ENCODE assay signal across 29 mouse cellular contexts in the genomic region with DNA sequence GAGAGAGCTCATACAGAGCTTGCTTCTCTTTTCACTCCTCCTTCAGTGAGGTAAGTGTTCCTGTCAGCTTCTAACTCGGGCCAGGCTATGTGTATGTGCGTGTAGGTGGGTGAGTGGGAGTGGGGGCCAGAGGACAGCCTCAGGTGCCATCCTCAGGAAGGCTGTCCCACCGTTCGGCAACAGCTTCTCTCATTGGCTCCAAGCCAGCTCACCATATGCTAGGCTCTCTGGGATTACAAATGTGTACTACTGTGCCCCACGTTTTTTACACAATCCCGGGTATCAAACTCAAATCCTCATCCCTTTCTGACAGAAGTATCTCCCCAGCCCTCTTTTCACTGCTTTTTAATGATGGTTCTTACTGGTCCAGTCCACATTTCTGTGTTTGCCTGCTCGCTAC. TPM values are rescaled to one million over a fixed set of nuclear protein-coding genes. Genes with fewer than 3 reads are reported as not detected.
DNase-seq lines count a peak whose midpoint lies in the region; ATAC-seq and TF ChIP-seq lines count a peak whose summit lies in the region.
"Had no signal": no experiment of that assay in that cellular context is flagged by ENCODE, and none has a peak within 500 bp of the region (broad histone marks: within the 10 kb centered on the region; RNA-seq: fewer than 3 reads in every experiment).

No protein-coding gene starts in this region.

- no peak overlapping the region for H3K4me2 ChIP-seq in hindbrain, postnatal 0 days (ENCODE audit: low read depth, low read length)
- H3K4me2 ChIP-seq in hindbrain, embryonic 14.5 days (replicated peaks) = no peak overlapping the region
- no peak overlapping the region for H3K4me2 ChIP-seq in intestine, embryonic 16.5 days (ENCODE audit: low read depth, low read length)
- H3K4me2 ChIP-seq: forebrain, embryonic 12.5 days; heart, embryonic 15.5 days; midbrain, embryonic 15.5 days; stomach, embryonic 15.5 days had no signal

- no peaks in the 10 kb centered on the region for H3K4me1 ChIP-seq in hindbrain, postnatal 0 days (ENCODE audit: insufficient read depth, low read length)
- no peaks in the 10 kb centered on the region for H3K4me1 ChIP-seq in hindbrain, embryonic 14.5 days (replicated peaks; ENCODE audit: control insufficient read depth, insufficient read depth, low read length)
- no peaks in the 10 kb centered on the region for H3K4me1 ChIP-seq in intestine, embryonic 16.5 days (ENCODE audit: control insufficient read depth, insufficient read depth, low read length)
- H3K4me1 ChIP-seq: embryonic facial prominence, embryonic 10.5 days; forebrain, embryonic 12.5 days; heart, embryonic 15.5 days; midbrain, embryonic 15.5 days; stomach, embryonic 15.5 days had no signal

- no peak for ATAC-seq in hindbrain, postnatal 0 days
- no peak for ATAC-seq in hindbrain, embryonic 14.5 days (ENCODE audit: low FRiP score)
- no peak for ATAC-seq in intestine, embryonic 16.5 days
- ATAC-seq: hindbrain, embryonic 16.5 days; lung, postnatal 0 days; midbrain, embryonic 15.5 days had no signal

- H3K9me3 ChIP-seq in hindbrain, postnatal 0 days (ENCODE audit: low read length) = no peaks in the 10 kb centered on the region
- H3K9me3 ChIP-seq in hindbrain, embryonic 14.5 days (ENCODE audit: control insufficient read depth, low read length) = no peaks in the 10 kb centered on the region
- no peaks in the 10 kb centered on the region for H3K9me3 ChIP-seq in intestine, embryonic 16.5 days (ENCODE audit: control insufficient read depth, low read length)
- H3K9me3 ChIP-seq: embryonic facial prominence, embryonic 10.5 days; forebrain, embryonic 12.5 days; heart, embryonic 15.5 days; midbrain, embryonic 15.5 days; stomach, embryonic 15.5 days had no signal

- H3K27ac ChIP-seq in hindbrain, postnatal 0 days = no peak overlapping the region
- H3K27ac ChIP-seq in hindbrain, embryonic 14.5 days = no peak overlapping the region
- H3K27ac ChIP-seq in intestine, embryonic 16.5 days (ENCODE audit: low read length) = no peak overlapping the region
- H3K27ac ChIP-seq: embryonic facial prominence, embryonic 10.5 days; forebrain, embryonic 12.5 days; heart, adult 2 months; heart, embryonic 15.5 days; liver, embryonic 14.5 days; midbrain, embryonic 15.5 days; stomach, embryonic 15.5 days had no signal

- no peaks in the 10 kb centered on the region for H3K27me3 ChIP-seq in hindbrain, postnatal 0 days (ENCODE audit: insufficient read depth, low read length)
- H3K27me3 ChIP-seq in hindbrain, embryonic 14.5 days (ENCODE audit: control insufficient read depth, insufficient read depth, low read length) = no peaks in the 10 kb centered on the region
- no peaks in the 10 kb centered on the region for H3K27me3 ChIP-seq in intestine, embryonic 16.5 days (replicated peaks; ENCODE audit: control insufficient read depth, insufficient read depth, low read length)
- H3K27me3 ChIP-seq: forebrain, embryonic 12.5 days; heart, embryonic 15.5 days; midbrain, embryonic 15.5 days; stomach, embryonic 15.5 days had no signal

- peak; percentile 6 for DNase-seq in hindbrain, postnatal 0 days (ENCODE audit: low spot score)
- DNase-seq in hindbrain, embryonic 14.5 days (ENCODE audit: low spot score) = no peak
- DNase-seq in lung, postnatal 14 days = peak; percentile 1
- no peak for DNase-seq in lung, postnatal 36 days
- DNase-seq in cerebellum, postnatal 10 days = peak; percentile 60 to 62
- peak; percentile 8 to 25 for DNase-seq in cerebellum, postnatal 36 days
- DNase-seq: gastrocnemius, postnatal 14 days; heart, adult 2 months; heart, postnatal 4 days; kidney, adult 11 months; spleen, adult 18-20 months; thymus, adult 18-20 months; thymus, postnatal 4 days had no signal

- WGBS in hindbrain, postnatal 0 days = 64% methylated on average over 7 of the region's 7 CpGs
- 76% methylated on average over 7 of the region's 7 CpGs for WGBS in hindbrain, embryonic 14.5 days
- WGBS in intestine, embryonic 16.5 days = 65% methylated on average over 7 of the region's 7 CpGs

- TF ChIP-seq CTCF in hindbrain, postnatal 0 days (IDR thresholded peaks at IDR 0.05; ENCODE audit: low read depth) = no peak

- no peak overlapping the region for H3K9ac ChIP-seq in hindbrain, postnatal 0 days (replicated peaks; ENCODE audit: low read length)
- H3K9ac ChIP-seq in hindbrain, embryonic 14.5 days = no peak overlapping the region
- H3K9ac ChIP-seq in intestine, embryonic 16.5 days (ENCODE audit: low read depth, low read length) = no peak overlapping the region
- H3K9ac ChIP-seq: forebrain, embryonic 12.5 days; heart, embryonic 15.5 days; liver, embryonic 14.5 days; midbrain, embryonic 15.5 days; stomach, embryonic 15.5 days had no signal

- H3K36me3 ChIP-seq in hindbrain, postnatal 0 days (ENCODE audit: insufficient read depth, low read length) = peaks cover 27% of the 10 kb centered on the region
- H3K36me3 ChIP-seq in hindbrain, embryonic 14.5 days (replicated peaks; ENCODE audit: control insufficient read depth, insufficient read depth) = peaks cover 58% of the 10 kb centered on the region
- H3K36me3 ChIP-seq in intestine, embryonic 16.5 days (ENCODE audit: control insufficient read depth, insufficient read depth, low read length) = 0 out of 2 replicates have a peak, but pooled peaks cover 3% of the 10 kb centered on the region

- no peak overlapping the region for H3K4me3 ChIP-seq in hindbrain, postnatal 0 days (ENCODE audit: low read length)
- no peak overlapping the region for H3K4me3 ChIP-seq in hindbrain, embryonic 14.5 days (replicated peaks; ENCODE audit: low read length)
- H3K4me3 ChIP-seq in intestine, embryonic 16.5 days (ENCODE audit: low read length) = no peak overlapping the region
- H3K4me3 ChIP-seq: embryonic facial prominence, embryonic 10.5 days; forebrain, embryonic 12.5 days; heart, adult 2 months; heart, embryonic 15.5 days; midbrain, embryonic 15.5 days; myocyte; stomach, embryonic 15.5 days had no signal

RNA-seq across cellular contexts. Expression of gene Dclre1c, which starts 20.3 kb away (rescaled TPM):
- 6.8 and 9.6 TPM in 2 replicates for total RNA-seq in hindbrain, postnatal 0 days (2014; rRNA removed)
- 8.1 and 8.5 TPM in 2 replicates for polyA plus RNA-seq in hindbrain, postnatal 0 days (2015; fragmentation: Nextera tagmentation; extraction: Ambion mirVana)
- polyA plus RNA-seq in hindbrain, embryonic 14.5 days (2014; fragmentation: Nextera tagmentation; extraction: Ambion mirVana) = 7.4 and 9.4 TPM in 2 replicates
- polyA plus RNA-seq in intestine, embryonic 16.5 days (2015; fragmentation: Nextera tagmentation; extraction: Ambion mirVana) = 5.9 and 8.1 TPM in 2 replicates

RNA-seq across cellular contexts. Expression of gene Meig1, which starts 21.8 kb away (rescaled TPM):
- total RNA-seq in hindbrain, postnatal 0 days (2014; rRNA removed) = 3.0 and 6.4 TPM in 2 replicates
- polyA plus RNA-seq in hindbrain, postnatal 0 days (2015; fragmentation: Nextera tagmentation; extraction: Ambion mirVana) = 12.4 and 15.8 TPM in 2 replicates
- polyA plus RNA-seq in hindbrain, embryonic 14.5 days (2014; fragmentation: Nextera tagmentation; extraction: Ambion mirVana) = 6.5 and 8.4 TPM in 2 replicates
- 0.60 TPM in 1 of 2 replicates, not detected in the other for polyA plus RNA-seq in intestine, embryonic 16.5 days (2015; fragmentation: Nextera tagmentation; extraction: Ambion mirVana)
- total RNA-seq: adrenal gland, adult 18-20 months; gastrocnemius, postnatal 14 days; heart, postnatal 4 days; megakaryocyte-erythroid progenitor cell, adult 5-6 weeks had no signal
- polyA plus RNA-seq: large intestine, adult 2 months; liver, embryonic 14.5 days had no signal

RNA-seq across cellular contexts. Expression of gene Suv39h2, which starts 30.6 kb away (rescaled TPM):
- 5.4 and 6.2 TPM in 2 replicates for total RNA-seq in hindbrain, postnatal 0 days (2014; rRNA removed)
- 7.9 and 8.9 TPM in 2 replicates for polyA plus RNA-seq in hindbrain, postnatal 0 days (2015; fragmentation: Nextera tagmentation; extraction: Ambion mirVana)
- polyA plus RNA-seq in hindbrain, embryonic 14.5 days (2014; fragmentation: Nextera tagmentation; extraction: Ambion mirVana) = 10.0 and 11.1 TPM in 2 replicates
- 6.8 and 8.3 TPM in 2 replicates for polyA plus RNA-seq in intestine, embryonic 16.5 days (2015; fragmentation: Nextera tagmentation; extraction: Ambion mirVana)

RNA-seq across cellular contexts. Expression of gene Olah, which starts 47.2 kb away (rescaled TPM):
- not detected in 2 replicates for total RNA-seq in hindbrain, postnatal 0 days (2014; rRNA removed)
- 0.20 TPM in 1 of 2 replicates, not detected in the other for polyA plus RNA-seq in hindbrain, postnatal 0 days (2015; fragmentation: Nextera tagmentation; extraction: Ambion mirVana)
- not detected in 2 replicates for polyA plus RNA-seq in hindbrain, embryonic 14.5 days (2014; fragmentation: Nextera tagmentation; extraction: Ambion mirVana)
- not detected in 2 replicates for polyA plus RNA-seq in intestine, embryonic 16.5 days (2015; fragmentation: Nextera tagmentation; extraction: Ambion mirVana)
- total RNA-seq: gastrocnemius, postnatal 14 days; heart, adult 2 months; heart, postnatal 4 days; left cerebral cortex, postnatal 14 days; megakaryocyte-erythroid progenitor cell, adult 5-6 weeks had no signal
- polyA plus RNA-seq: embryonic facial prominence, embryonic 10.5 days; forebrain, embryonic 12.5 days; heart, adult 2 months; heart, embryonic 15.5 days; kidney, embryonic 16.5 days; large intestine, adult 2 months; liver, embryonic 14.5 days; lung, postnatal 0 days; midbrain, embryonic 15.5 days; myocyte; neural tube, embryonic 14.5 days; stomach, embryonic 15.5 days had no signal

Comparison
In these comparisons a context has a peak if more than half of its experiments do, and no peak if none do; other contexts are left out.
1. DNase-seq: peak in hindbrain, postnatal 0 days (single experiment), lung, postnatal 14 days (single experiment), cerebellum, postnatal 10 days (2 of 2) and cerebellum, postnatal 36 days (2 of 2); none in hindbrain, embryonic 14.5 days (single experiment) and lung, postnatal 36 days (single experiment).